ENCODE assay signal across 21 mouse cellular contexts in the genomic region with DNA sequence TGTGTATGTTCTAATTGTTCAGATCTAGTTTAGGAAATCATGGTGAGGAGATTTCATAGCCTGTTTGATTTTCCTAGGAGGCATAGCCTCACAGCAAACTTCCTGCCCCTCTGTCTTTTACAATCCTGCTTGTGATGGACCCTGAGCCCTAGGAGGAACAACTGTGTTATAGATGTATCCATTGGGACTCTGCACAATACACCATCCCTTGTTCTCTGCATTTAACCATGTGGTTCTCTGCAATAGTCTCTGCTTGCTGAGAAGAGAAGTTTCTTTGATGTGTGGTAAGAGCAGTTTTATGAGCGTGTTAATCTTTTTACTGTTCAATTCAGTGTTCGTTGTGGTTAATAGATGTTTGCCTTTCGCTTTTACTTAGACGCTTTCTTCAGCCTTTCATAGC.
"Had no signal": no experiment of that assay in that cellular context is flagged by ENCODE, and none has a peak within 500 bp of the region (broad histone marks: within the 10 kb centered on the region; RNA-seq: fewer than 3 reads in every experiment).

No protein-coding gene starts in this region.

- ATAC-seq: liver, embryonic 12.5 days; midbrain, embryonic 16.5 days had no signal

- H3K9me3 ChIP-seq: kidney, embryonic 15.5 days; liver, embryonic 12.5 days; liver, embryonic 15.5 days; midbrain, embryonic 12.5 days; neural tube, embryonic 13.5 days had no signal

- DNase-seq: kidney, adult 11 months; kidney, adult 8-10 months; kidney, postnatal 10 days; kidney, postnatal 4 days; left cerebral cortex, postnatal 4 days; liver; lung, adult 18-20 months; lung, postnatal 14 days; lung, postnatal 4 days; retina, postnatal 1 day; right cerebral cortex, postnatal 25 days; thymus, adult 2 months; thymus, postnatal 14 days had no signal

- H3K4me1 ChIP-seq: liver, embryonic 12.5 days; liver, embryonic 15.5 days; midbrain, embryonic 12.5 days; neural tube, embryonic 13.5 days had no signal

- H3K27ac ChIP-seq: kidney, embryonic 15.5 days; liver, embryonic 12.5 days; liver, embryonic 15.5 days; midbrain, embryonic 12.5 days; neural tube, embryonic 13.5 days; stomach, postnatal 0 days had no signal

- H3K9ac ChIP-seq: kidney, embryonic 15.5 days; liver, embryonic 12.5 days; liver, embryonic 15.5 days; midbrain, embryonic 12.5 days; neural tube, embryonic 13.5 days had no signal

- H3K4me2 ChIP-seq: kidney, embryonic 15.5 days; liver, embryonic 12.5 days; liver, embryonic 15.5 days; midbrain, embryonic 12.5 days; neural tube, embryonic 13.5 days had no signal

- H3K27me3 ChIP-seq: kidney, embryonic 15.5 days; liver, embryonic 12.5 days; liver, embryonic 15.5 days; midbrain, embryonic 12.5 days; neural tube, embryonic 13.5 days had no signal

- H3K36me3 ChIP-seq: kidney, embryonic 15.5 days; liver, embryonic 12.5 days; liver, embryonic 15.5 days; midbrain, embryonic 12.5 days; neural tube, embryonic 13.5 days had no signal

- H3K4me3 ChIP-seq: kidney, embryonic 15.5 days; liver, embryonic 12.5 days; liver, embryonic 15.5 days; midbrain, embryonic 12.5 days; myocyte; neural tube, embryonic 13.5 days had no signal
